Mouse (Mus musculus) liver, embryonic 12.5 days (tissue): ENCODE data around the gene Eef1akmt3. TPM values are rescaled to one million over a fixed set of nuclear protein-coding genes. Genes with fewer than 3 reads are reported as not detected.
"Not testable (repeated sequence)": the region's sequence is repeated elsewhere in the genome, so short reads cannot be mapped to it uniquely, and the experiment has no call there.

Experiments used
- ATAC-seq: fragments of 200-750 bp; cut with Nextera tagmentation; 2 replicates; pipeline ENCODE4 v1.8.0; 2017; ENCODE audit warnings: moderate number of reproducible peaks, mild to moderate bottlenecking, moderate library complexity
- H3K27ac ChIP-seq: fragments of 300-500 bp; sonication (generic); 2 replicates; pipeline ENCODE4 v1.5.1; 2016; ENCODE audit warnings: mild to moderate bottlenecking
- H3K27me3 ChIP-seq: fragments of 300-500 bp; sonication (generic); replicated peaks from 2 replicates; pipeline ENCODE4 v1.6.1; 2016; ENCODE audit warnings: mild to moderate bottlenecking, moderate library complexity
- H3K36me3 ChIP-seq: fragments of 300-500 bp; sonication (generic); 2 replicates; pipeline ENCODE4 v1.6.1; 2016; ENCODE audit warnings: mild to moderate bottlenecking, moderate library complexity
- H3K4me1 ChIP-seq: fragments of 300-500 bp; sonication (generic); 2 replicates; pipeline ENCODE4 v1.6.1; 2016
- H3K4me2 ChIP-seq: fragments of 300-500 bp; sonication (generic); 2 replicates; pipeline ENCODE4 v1.6.1; 2016; ENCODE audit warnings: mild to moderate bottlenecking, moderate library complexity
- H3K4me3 ChIP-seq: fragments of 300-500 bp; sonication (generic); 2 replicates; pipeline ENCODE4 v1.5.1; 2016; ENCODE audit warnings: mild to moderate bottlenecking, moderate library complexity
- H3K9ac ChIP-seq: fragments of 300-500 bp; sonication (generic); 2 replicates; pipeline ENCODE4 v1.6.1; 2016; ENCODE audit warnings: mild to moderate bottlenecking, moderate library complexity
- H3K9me3 ChIP-seq: fragments of 300-500 bp; sonication (generic); replicated peaks from 2 replicates; pipeline ENCODE4 v1.6.1; 2016; ENCODE audit warnings: mild to moderate bottlenecking, moderate library complexity
- WGBS: fragments of 180-500 bp; shearing (Covaris S2); methylation state at CpG from one replicate; pipeline ENCODE4 v1.1.7; 2016; ENCODE audit not compliant: insufficient replicate concordance; 5-methylcytosine and 5-hydroxymethylcytosine counted together
- polyA plus RNA-seq: library from polyadenylated mRNA; unstranded; fragments of >200 nt; fragmentation: Nextera tagmentation; extraction: Ambion mirVana; gene quantifications from 2 replicates; pipeline ENCODE4 v1.2.1, GENCODE M21; 2016

Eef1akmt3 gene
- polyA plus RNA-seq, 1 experiment from 2014 or later = 0.13 TPM

- peak overlapping the region; percentile 53; the same call in 1 of the 2 replicates for H3K4me3 ChIP-seq
- no peak overlapping the region for H3K27ac ChIP-seq
- WGBS = 31% methylated on average over 12 of the region's 12 CpGs
- H3K9me3 ChIP-seq = no peaks in the 10 kb centered on the region
- ATAC-seq = no peak
- peaks cover 75% of the 10 kb centered on the region for H3K4me1 ChIP-seq
- H3K36me3 ChIP-seq = no peaks in the 10 kb centered on the region
- H3K9ac ChIP-seq = no peak overlapping the region
- peaks cover 81% of the 10 kb centered on the region for H3K27me3 ChIP-seq
- H3K4me2 ChIP-seq = peak overlapping the region; percentile 77
These were observed 36.8 kb upstream of the Eef1akmt3 start for GRCm38 (mm10) chr10:127078001-127078676.

- Histone ChIP-seq H3K4me1 (peaks cover 74% of the 10 kb centered on the region), H3K36me3 (no peaks in the 10 kb centered on the region), H3K27me3 (peaks cover 75% of the 10 kb centered on the region), H3K27ac (no peak overlapping the region), H3K9ac (no peak overlapping the region), H3K9me3 (no peaks in the 10 kb centered on the region), H3K4me2 (no peak overlapping the region), H3K4me3 (no peak overlapping the region)
- 52% methylated on average over 10 of the region's 10 CpGs for WGBS
- ATAC-seq = no peak
These were observed 36.2 kb upstream of the Eef1akmt3 start for GRCm38 (mm10) chr10:127077515-127077914.

GRCm38 (mm10) chr10:127076082-127076481 is 34.8 kb upstream of the Eef1akmt3 start:
- H3K27ac ChIP-seq = no peak overlapping the region
- H3K27me3 ChIP-seq = peaks cover 60% of the 10 kb centered on the region
- peak overlapping the region; percentile 58 for H3K4me2 ChIP-seq
- peaks cover 64% of the 10 kb centered on the region for H3K4me1 ChIP-seq
- WGBS = 28% methylated on average over 4 of the region's 4 CpGs
- no peaks in the 10 kb centered on the region for H3K9me3 ChIP-seq
- H3K4me3 ChIP-seq = peak overlapping the region; percentile 43
- no peak overlapping the region for H3K9ac ChIP-seq
- H3K36me3 ChIP-seq = no peaks in the 10 kb centered on the region
- no peak for ATAC-seq

GRCm38 (mm10) chr10:127075651-127076050 is 34.3 kb upstream of the Eef1akmt3 start:
- H3K4me1 ChIP-seq = peaks cover 64% of the 10 kb centered on the region
- no peak for ATAC-seq
- peaks cover 56% of the 10 kb centered on the region for H3K27me3 ChIP-seq
- peak overlapping the region; percentile 58 for H3K4me2 ChIP-seq
- no peaks in the 10 kb centered on the region for H3K9me3 ChIP-seq
- no peak overlapping the region for H3K27ac ChIP-seq
- H3K9ac ChIP-seq = peak overlapping the region; percentile 43
- 19% methylated on average over 8 of the region's 8 CpGs for WGBS
- peak overlapping the region; percentile 43 for H3K4me3 ChIP-seq
- H3K36me3 ChIP-seq = no peaks in the 10 kb centered on the region

- Histone ChIP-seq H3K36me3 (no peaks in the 10 kb centered on the region), H3K27me3 (peaks cover 50% of the 10 kb centered on the region), H3K4me3 (peak within 1 kb of the TSS; percentile 43)
These were observed 33.8 kb upstream of the Eef1akmt3 start, which contains the start of gene Agap2 for GRCm38 (mm10) chr10:127075080-127075479. Gene Agap2 (plus strand): TSS chr10:127075284.

GRCm38 (mm10) chr10:127073981-127074380 is 32.7 kb upstream of the Eef1akmt3 start:
- no peak overlapping the region for H3K9ac ChIP-seq
- no peak for ATAC-seq
- 91% methylated on average over 1 of the region's 1 CpGs for WGBS
- peaks cover 39% of the 10 kb centered on the region for H3K27me3 ChIP-seq
- no peaks in the 10 kb centered on the region for H3K9me3 ChIP-seq
- no peak overlapping the region for H3K4me3 ChIP-seq
- no peak overlapping the region for H3K27ac ChIP-seq
- no peaks in the 10 kb centered on the region; the same call in 1 of the 2 replicates for H3K36me3 ChIP-seq
- no peak overlapping the region for H3K4me2 ChIP-seq
- peaks cover 57% of the 10 kb centered on the region for H3K4me1 ChIP-seq

More at GRCm38 (mm10) chr10:127075080-127075479, 33.8 kb upstream of the Eef1akmt3 start, which contains the start of gene Agap2:
- 0 out of 2 replicates have a peak, but pooled peaks have one; percentile 25 for ATAC-seq
- H3K9me3 ChIP-seq = no peaks in the 10 kb centered on the region
- peak within 1 kb of the TSS; percentile 43 for H3K9ac ChIP-seq
- 16% methylated on average over 9 of the region's 9 CpGs for WGBS
- H3K4me1 ChIP-seq = peaks cover 59% of the 10 kb centered on the region
- peak within 1 kb of the TSS; percentile 58 for H3K4me2 ChIP-seq
- H3K27ac ChIP-seq = no peak within 1 kb of the TSS

GRCm38 (mm10) chr10:127072969-127073368 is 31.7 kb upstream of the Eef1akmt3 start:
- H3K9me3 ChIP-seq, H3K4me2 ChIP-seq, H3K4me3 ChIP-seq, H3K9ac ChIP-seq, H3K36me3 ChIP-seq, H3K27ac ChIP-seq, ATAC-seq: not testable (repeated sequence)
- Histone ChIP-seq H3K27me3 (peaks cover 29% of the 10 kb centered on the region), H3K4me1 (peaks cover 57% of the 10 kb centered on the region)
- 69% methylated on average over 2 of the region's 2 CpGs for WGBS

- 86% methylated on average over 4 of the region's 4 CpGs for WGBS
- peaks cover 23% of the 10 kb centered on the region for H3K27me3 ChIP-seq
- not testable (repeated sequence) for H3K4me3 ChIP-seq, H3K27ac ChIP-seq, H3K9me3 ChIP-seq, H3K4me2 ChIP-seq, ATAC-seq, H3K9ac ChIP-seq
- peaks cover 54% of the 10 kb centered on the region for H3K4me1 ChIP-seq
- peaks cover 16% of the 10 kb centered on the region for H3K36me3 ChIP-seq
These were observed 31.0 kb upstream of the Eef1akmt3 start for GRCm38 (mm10) chr10:127072270-127072669.

GRCm38 (mm10) chr10:127071203-127071602 is 29.9 kb upstream of the Eef1akmt3 start:
- 49% methylated on average over 9 of the region's 9 CpGs for WGBS

GRCm38 (mm10) chr10:127070190-127071121 is 29.1 kb upstream of the Eef1akmt3 start, which contains the start of gene Tspan31:
Gene Tspan31 (minus strand): TSS chr10:127070264.
- WGBS = 1% methylated on average over 36 of the region's 36 CpGs
- H3K9ac ChIP-seq = peak within 1 kb of the TSS; percentile 78

More at GRCm38 (mm10) chr10:127071203-127071602, 29.9 kb upstream of the Eef1akmt3 start:
- peak overlapping the region; percentile 67 for H3K9ac ChIP-seq
- peak overlapping the region; percentile 79 for H3K4me2 ChIP-seq
- H3K4me3 ChIP-seq = peak overlapping the region; percentile 76
- H3K27ac ChIP-seq = no peak overlapping the region
- ATAC-seq = no peak
- peaks cover 26% of the 10 kb centered on the region for H3K36me3 ChIP-seq
- H3K4me1 ChIP-seq = peaks cover 52% of the 10 kb centered on the region
- peaks cover 13% of the 10 kb centered on the region for H3K27me3 ChIP-seq
- H3K9me3 ChIP-seq = no peaks in the 10 kb centered on the region

GRCm38 (mm10) chr10:127069281-127070189 is 28.2 kb upstream of the Eef1akmt3 start:
- WGBS = 8% methylated on average over 30 of the region's 30 CpGs
- H3K27me3 ChIP-seq = no peaks in the 10 kb centered on the region
- H3K27ac ChIP-seq = peak overlapping the region; percentile 80
- peak overlapping the region; percentile 79 for H3K4me2 ChIP-seq
- peak overlapping the region; percentile 78 for H3K9ac ChIP-seq
- peaks cover 56% of the 10 kb centered on the region for H3K4me1 ChIP-seq
- H3K36me3 ChIP-seq = peaks cover 43% of the 10 kb centered on the region
- peak overlapping the region; percentile 76 for H3K4me3 ChIP-seq
- ATAC-seq = peak; percentile 11; the same call in 1 of the 2 replicates
- no peaks in the 10 kb centered on the region for H3K9me3 ChIP-seq

More at GRCm38 (mm10) chr10:127070190-127071121, 29.1 kb upstream of the Eef1akmt3 start, which contains the start of gene Tspan31:
- peak within 1 kb of the TSS; percentile 79 for H3K4me2 ChIP-seq
- H3K9me3 ChIP-seq = no peaks in the 10 kb centered on the region
- peak within 1 kb of the TSS; percentile 80 for H3K27ac ChIP-seq
- H3K27me3 ChIP-seq = peaks cover 6% of the 10 kb centered on the region
- ATAC-seq = peak; percentile 85
- H3K4me3 ChIP-seq = peak within 1 kb of the TSS; percentile 76
- H3K4me1 ChIP-seq = peaks cover 52% of the 10 kb centered on the region
- H3K36me3 ChIP-seq = peaks cover 34% of the 10 kb centered on the region
